Mouse (Mus musculus): Measurements from ENCODE around the gene Acot11. TPM values are rescaled to one million over a fixed set of nuclear protein-coding genes. Genes with fewer than 3 reads are reported as not detected.
"Not testable (repeated sequence)": the region's sequence is repeated elsewhere in the genome, so short reads cannot be mapped to it uniquely, and the experiment has no call there.

Gene Acot11
- total RNA-seq, 2 experiments from 2014 or later, result 35.1 to 37.9 TPM

DNA sequence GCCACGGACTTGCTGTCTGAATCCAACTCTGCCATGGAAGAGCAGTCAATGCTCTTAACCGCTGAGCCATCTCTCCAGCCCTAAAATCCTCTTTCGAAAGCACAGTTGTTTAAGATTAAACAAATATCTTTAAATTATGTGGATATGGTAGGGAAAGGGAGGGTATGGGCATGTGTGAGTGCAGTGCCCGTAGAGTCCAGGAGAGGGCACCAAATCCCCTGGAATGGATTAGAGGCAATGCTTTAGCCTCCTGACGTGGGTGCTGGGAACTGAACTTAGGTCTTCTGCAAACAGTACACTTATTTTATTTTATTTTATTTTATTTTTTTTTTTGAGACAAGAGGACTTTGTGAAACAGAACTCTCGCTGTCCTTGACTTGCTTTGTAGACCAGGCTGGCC is 5.2 kb upstream of the Acot11 start:
- DNase-seq, result peak; percentile 22

DNA sequence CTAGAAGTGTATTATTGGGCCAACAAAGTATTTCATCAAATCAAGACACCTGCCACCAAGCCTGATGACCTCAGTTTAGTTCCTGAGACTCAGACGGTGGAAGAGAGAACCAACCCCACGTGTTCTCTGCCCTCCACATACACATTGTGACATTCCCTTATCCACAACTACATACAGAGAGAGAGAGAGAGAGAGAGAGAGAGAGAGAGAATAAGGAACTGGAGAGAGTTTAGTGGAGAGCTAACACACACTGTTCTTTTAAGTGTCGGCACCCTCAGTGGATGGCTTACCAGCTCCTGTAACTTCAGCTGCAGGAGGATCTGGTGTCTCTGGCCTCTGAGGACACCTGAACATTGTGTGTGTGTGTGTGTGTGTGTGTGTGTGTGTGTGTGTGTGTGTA is 2.5 kb upstream of the Acot11 start:
- DNase-seq, result no peak

DNA sequence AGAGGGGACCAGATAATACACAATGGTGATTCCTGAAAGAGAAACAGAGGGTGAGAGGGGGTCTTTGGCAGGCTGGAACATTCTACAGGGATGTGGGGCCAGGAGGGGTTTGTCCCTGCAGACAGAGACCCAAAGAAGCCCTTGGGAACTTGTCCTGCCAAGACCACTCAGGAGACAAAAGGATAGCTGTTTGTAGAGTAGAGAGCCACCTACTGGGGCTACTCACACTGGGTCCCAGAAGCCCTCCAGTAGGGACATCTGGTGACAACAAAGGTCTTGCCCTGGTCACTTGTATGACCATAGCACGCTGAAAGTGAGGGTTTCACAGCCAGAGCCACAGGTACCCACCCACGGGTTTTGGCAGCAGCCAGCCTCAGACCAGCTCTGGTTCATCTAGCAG is 1.1 kb upstream of the Acot11 start:
- no peak for DNase-seq

DNA sequence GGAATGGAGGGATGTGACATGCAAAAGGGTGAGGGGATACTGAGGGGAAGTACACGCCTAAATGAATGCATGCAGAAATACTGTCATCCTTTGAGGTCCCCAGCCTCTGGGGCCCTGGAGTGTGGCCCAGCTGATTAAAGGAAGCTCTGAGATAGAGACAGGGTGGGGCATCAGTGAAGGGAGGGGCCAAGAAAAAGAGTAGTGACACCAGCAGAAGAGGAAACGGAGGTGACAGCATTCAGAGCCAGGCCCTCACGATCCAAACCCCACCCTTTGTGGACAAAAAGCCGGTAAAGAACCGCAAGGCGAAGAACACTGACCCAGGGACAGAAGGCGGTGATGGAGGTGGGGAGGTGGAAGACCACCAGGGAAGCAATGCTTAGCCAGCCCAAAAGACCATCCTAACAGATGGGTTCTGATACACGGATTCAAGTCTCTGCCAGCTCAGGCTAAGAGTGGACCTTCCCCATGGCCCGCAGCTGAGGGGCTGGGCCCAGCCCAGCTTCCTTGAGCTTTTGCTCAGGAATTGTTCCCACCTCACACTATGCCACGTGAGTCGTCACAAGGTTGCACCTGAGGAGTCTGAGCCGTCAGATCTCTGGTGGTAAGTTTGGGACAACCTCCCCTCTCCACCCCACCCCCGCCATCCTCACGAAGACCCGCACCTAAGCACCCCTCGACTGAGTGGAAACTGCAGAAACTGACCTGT is 443 bp downstream of the Acot11 start:
- no peak for DNase-seq

GRCm38 (mm10) chr4:106803781-106804180 is 1.0 kb downstream of the Acot11 start:
- no peak for DNase-seq

GRCm38 (mm10) chr4:106799772-106800336 is 4.9 kb downstream of the Acot11 start:
- DNase-seq, result peak; percentile 85

DNA sequence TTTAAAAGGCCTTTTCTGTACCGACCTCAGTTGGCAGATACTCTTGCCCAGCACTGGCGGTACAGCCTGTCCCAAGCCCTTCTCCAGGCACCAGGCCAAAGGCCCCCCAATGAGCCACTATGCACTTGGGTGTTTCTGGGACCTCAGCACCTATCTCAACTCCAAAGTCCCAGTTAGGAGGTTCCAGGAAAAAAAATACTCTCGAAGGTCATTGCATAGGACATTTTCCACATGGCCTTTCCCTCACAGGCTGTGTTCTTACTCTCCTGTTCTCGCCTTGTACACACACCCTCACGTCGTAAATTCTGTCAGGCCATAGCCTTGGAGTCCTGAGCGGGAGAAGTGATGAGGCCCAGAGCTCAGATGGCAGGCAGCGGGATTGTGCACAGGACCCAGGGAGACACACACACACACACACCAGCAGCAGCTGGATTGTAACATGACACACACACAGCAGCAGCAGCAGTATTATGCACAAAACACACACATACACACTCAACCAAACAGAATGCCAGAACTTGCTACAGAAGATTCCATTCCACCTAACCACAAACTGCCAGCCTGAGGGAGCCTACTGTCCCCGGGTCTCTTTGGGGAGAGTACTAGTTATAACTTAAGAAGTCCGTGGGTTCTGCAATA is 5.8 kb downstream of the Acot11 start:
- peak; percentile 45 for DNase-seq

GRCm38 (mm10) chr4:106795289-106795688 is 9.5 kb downstream of the Acot11 start:
- no peak for DNase-seq

GRCm38 (mm10) chr4:106794247-106794646 is 10.6 kb downstream of the Acot11 start:
- DNase-seq, result no peak

- DNase-seq, result not testable (repeated sequence)
Measured at GRCm38 (mm10) chr4:106793826-106794225, 11.0 kb downstream of the Acot11 start.

GRCm38 (mm10) chr4:106792276-106792675 is 12.5 kb downstream of the Acot11 start:
- no peak for DNase-seq

GRCm38 (mm10) chr4:106790938-106791337 is 13.9 kb downstream of the Acot11 start:
- DNase-seq, result no peak

GRCm38 (mm10) chr4:106790218-106790617 is 14.6 kb downstream of the Acot11 start:
- DNase-seq, result not testable (repeated sequence)

- DNase-seq, result no peak
Measured at GRCm38 (mm10) chr4:106789705-106790104, 15.1 kb downstream of the Acot11 start.

DNA sequence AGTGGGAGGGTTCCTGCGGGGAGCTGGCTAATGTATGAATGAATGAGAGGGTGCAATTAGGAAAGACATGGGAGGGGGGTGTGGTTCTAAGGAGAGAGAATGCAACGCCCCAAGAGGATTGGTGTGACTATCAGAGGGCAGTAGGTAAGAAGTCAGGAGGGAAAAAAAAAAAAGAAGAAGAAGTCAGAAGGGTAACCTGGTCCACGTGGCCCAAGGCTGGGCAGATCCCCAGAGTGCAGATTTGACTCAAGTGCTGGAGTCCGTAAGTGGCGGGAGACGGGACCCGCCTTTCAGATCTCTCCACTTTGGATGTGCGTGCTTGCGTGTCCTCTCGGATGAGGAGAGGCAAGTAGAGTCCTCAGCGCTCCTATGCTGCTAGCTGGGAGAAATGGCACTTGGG is 16.2 kb downstream of the Acot11 start:
- no peak for DNase-seq

- DNase-seq, result peak; percentile 66
Measured at GRCm38 (mm10) chr4:106787830-106788229, 17.0 kb downstream of the Acot11 start.

- no peak for DNase-seq
Measured at GRCm38 (mm10) chr4:106785753-106786540, 18.9 kb downstream of the Acot11 start.

DNA sequence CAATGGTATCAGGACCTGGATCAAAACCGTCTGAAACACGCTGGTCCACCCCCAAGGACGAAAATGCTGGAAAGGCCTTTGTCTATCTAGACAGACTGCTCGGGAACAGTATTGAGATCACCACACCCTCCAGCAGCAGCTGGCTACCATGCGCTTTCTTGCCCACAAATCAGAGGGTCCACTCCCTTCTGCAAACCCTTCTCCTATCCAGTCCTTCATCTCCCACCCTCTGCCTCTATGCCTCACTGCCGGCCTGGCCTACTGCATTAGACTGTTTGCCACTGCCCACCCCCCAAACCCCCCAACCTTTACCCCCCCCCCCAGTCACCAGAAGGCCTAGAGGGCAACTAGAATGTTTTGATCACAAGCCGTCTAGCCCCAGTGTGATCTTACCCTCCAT is 19.5 kb downstream of the Acot11 start:
- DNase-seq, result no peak

DNA sequence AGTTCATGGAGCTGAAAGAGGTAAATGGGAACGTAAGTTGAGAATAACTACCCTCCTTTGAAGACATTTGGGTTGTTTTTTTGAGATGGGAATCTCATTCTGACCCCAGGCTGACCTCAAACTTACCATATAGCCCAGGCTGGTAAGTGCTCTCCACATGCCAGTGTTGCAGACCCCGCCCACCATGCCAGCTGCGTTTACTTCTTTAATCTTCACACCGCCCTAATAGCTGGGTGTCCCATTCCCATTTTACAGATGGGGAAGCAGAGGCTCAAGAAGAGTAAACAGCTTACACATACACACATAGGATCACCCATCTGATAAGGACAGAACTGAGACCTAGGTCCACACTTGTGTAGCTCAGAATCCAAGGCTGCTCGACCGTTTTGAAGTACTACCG is 20.0 kb downstream of the Acot11 start:
- DNase-seq, result no peak

- DNase-seq, result no peak
Measured at GRCm38 (mm10) chr4:106783137-106783536, 21.7 kb downstream of the Acot11 start.

- no peak for DNase-seq
Measured at GRCm38 (mm10) chr4:106780045-106780444, 24.8 kb downstream of the Acot11 start.

DNA sequence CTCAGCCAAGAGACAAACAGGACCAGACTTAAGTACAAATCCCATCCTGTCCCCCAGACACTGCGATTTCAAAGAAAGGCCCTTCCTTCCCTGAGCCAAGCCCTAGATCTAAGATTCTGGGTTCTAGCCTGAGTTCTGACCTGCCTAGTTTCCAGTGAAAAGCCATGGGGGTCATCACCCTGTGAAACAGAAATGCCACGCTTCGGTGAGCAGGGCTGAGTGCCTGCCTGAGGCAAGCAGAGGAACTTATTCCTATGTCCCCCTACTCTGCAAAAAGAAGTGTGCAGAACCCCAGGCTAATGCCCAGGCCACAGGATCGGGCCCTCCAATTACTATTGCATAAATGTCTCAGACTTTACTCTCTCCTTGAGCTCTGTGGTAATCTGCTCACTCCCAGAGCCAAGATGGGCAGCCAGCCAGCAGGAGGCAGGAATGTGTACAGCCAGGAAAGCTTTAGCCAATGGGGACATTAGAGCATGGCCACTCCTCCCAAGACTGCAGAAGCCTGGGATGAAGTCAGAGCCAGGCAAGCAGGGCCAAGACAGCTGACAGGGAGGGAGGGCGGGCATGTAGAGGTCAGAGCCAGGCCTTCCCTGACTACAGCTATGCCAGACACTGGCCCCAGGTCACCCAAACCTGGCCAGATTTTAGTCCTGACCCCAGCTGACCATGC is 26.5 kb downstream of the Acot11 start:
- DNase-seq, result peak; percentile 96

Measured in adrenal gland, postnatal 10 days (tissue).